Mouse (Mus musculus): ENCODE measurements at regions not wholly inside any gene's neighbourhood (a gene's known extent, or its start where the extent isn't known, plus 50 kb on each side); places are given as distances from the start of the nearest gene placed in this dataset.

- H3K27ac ChIP-seq (replicated peaks), result no peak overlapping the region
- H3K27me3 ChIP-seq (ENCODE audit: control insufficient read depth, insufficient read depth, low read length), result no peaks in the 10 kb centered on the region
- H3K4me1 ChIP-seq (replicated peaks; ENCODE audit: control insufficient read depth, insufficient read depth), result no peaks in the 10 kb centered on the region
- H3K9me3 ChIP-seq (ENCODE audit: control insufficient read depth, low read length), result no peaks in the 10 kb centered on the region
- WGBS, result 88% methylated on average over 1 of the region's 1 CpGs
- TF ChIP-seq EP300 (optimal IDR thresholded peaks at IDR 0.05) (no peak), CTCF (IDR thresholded peaks at IDR 0.05; ENCODE audit: low read depth) (no peak)
- no peak for DNase-seq (ENCODE audit: low spot score)
- H3K36me3 ChIP-seq (ENCODE audit: control insufficient read depth, insufficient read depth, low read length), result no peaks in the 10 kb centered on the region
- H3K4me2 ChIP-seq (replicated peaks; ENCODE audit: low read depth), result no peak overlapping the region
- no peak for ATAC-seq (ENCODE audit: low FRiP score, low TSS enrichment)
- H3K9ac ChIP-seq (ENCODE audit: low read length), result no peak overlapping the region
- H3K4me3 ChIP-seq (ENCODE audit: low read depth, low read length), result no peak overlapping the region
Observed at GRCm38 (mm10) chr4:5074754-5075153, 281.6 kb upstream of the Impad1 start.

- H3K4me3 ChIP-seq (ENCODE audit: low read depth, low read length), result no peak overlapping the region
- no peaks in the 10 kb centered on the region for H3K9me3 ChIP-seq (ENCODE audit: control insufficient read depth, low read length)
- H3K4me2 ChIP-seq (replicated peaks; ENCODE audit: low read depth), result no peak overlapping the region
- ATAC-seq (ENCODE audit: low FRiP score, low TSS enrichment) (no peak), DNase-seq (ENCODE audit: low spot score) (no peak)
- no peak for TF ChIP-seq CTCF (IDR thresholded peaks at IDR 0.05; ENCODE audit: low read depth)
- no peak for TF ChIP-seq EP300 (optimal IDR thresholded peaks at IDR 0.05)
- H3K4me1 ChIP-seq (replicated peaks; ENCODE audit: control insufficient read depth, insufficient read depth), result no peaks in the 10 kb centered on the region
- no peak overlapping the region for H3K27ac ChIP-seq (replicated peaks)
- H3K9ac ChIP-seq (ENCODE audit: low read length), result no peak overlapping the region
- no peaks in the 10 kb centered on the region for H3K27me3 ChIP-seq (ENCODE audit: control insufficient read depth, insufficient read depth, low read length)
- 85% methylated on average over 4 of the region's 4 CpGs for WGBS
- no peaks in the 10 kb centered on the region for H3K36me3 ChIP-seq (ENCODE audit: control insufficient read depth, insufficient read depth, low read length)
Observed at GRCm38 (mm10) chr4:5071243-5071642, 278.1 kb upstream of the Impad1 start.

DNA sequence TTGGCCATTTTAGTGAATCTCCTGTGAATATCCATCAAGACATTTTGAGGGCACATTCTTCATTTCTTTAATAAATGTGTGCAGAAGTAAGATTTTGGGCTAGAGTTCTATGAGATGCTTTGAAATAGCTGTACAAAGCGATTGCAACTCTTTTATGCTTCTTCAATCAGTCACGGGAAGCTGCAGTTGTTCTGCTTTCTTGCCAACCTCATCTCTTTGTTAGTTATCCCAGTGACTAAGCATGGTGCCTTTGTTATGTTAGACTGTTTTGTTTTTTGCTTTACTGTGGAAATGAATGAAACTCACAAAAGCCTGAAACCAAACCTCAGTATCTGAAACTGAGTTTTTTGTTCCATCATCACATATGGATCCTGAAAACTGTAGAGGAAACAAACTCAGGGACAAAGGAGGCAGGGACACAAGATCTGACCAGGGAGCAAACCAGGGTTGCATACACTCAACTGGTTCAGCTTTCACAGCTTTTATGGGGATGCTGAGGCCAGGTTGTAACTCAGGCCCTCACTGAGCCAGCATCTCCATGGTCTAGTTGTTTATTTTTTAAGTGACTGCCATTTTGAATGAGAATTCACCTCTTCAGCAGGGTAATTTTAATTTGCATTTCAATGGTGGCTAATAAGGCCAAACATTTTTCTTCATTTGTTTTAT lies 266.3 kb upstream of the Impad1 start:
- H3K9ac ChIP-seq (ENCODE audit: low read length), result no peak overlapping the region
- no peak overlapping the region for H3K27ac ChIP-seq (replicated peaks)
- DNase-seq (ENCODE audit: low spot score) (no peak), ATAC-seq (ENCODE audit: low FRiP score, low TSS enrichment) (no peak)
- WGBS, result 68% methylated on average over 2 of the region's 2 CpGs
- no peaks in the 10 kb centered on the region for H3K9me3 ChIP-seq (ENCODE audit: control insufficient read depth, low read length)
- H3K4me2 ChIP-seq (replicated peaks; ENCODE audit: low read depth), result no peak overlapping the region
- TF ChIP-seq EP300 (optimal IDR thresholded peaks at IDR 0.05), result no peak
- TF ChIP-seq CTCF (IDR thresholded peaks at IDR 0.05; ENCODE audit: low read depth), result no peak
- H3K4me1 ChIP-seq (replicated peaks; ENCODE audit: control insufficient read depth, insufficient read depth), result no peaks in the 10 kb centered on the region
- H3K27me3 ChIP-seq (ENCODE audit: control insufficient read depth, insufficient read depth, low read length), result no peaks in the 10 kb centered on the region
- H3K36me3 ChIP-seq (ENCODE audit: control insufficient read depth, insufficient read depth, low read length), result no peaks in the 10 kb centered on the region
- no peak overlapping the region for H3K4me3 ChIP-seq (ENCODE audit: low read depth, low read length)

- Histone ChIP-seq H3K27me3 (ENCODE audit: control insufficient read depth, insufficient read depth, low read length) (no peaks in the 10 kb centered on the region), H3K27ac (replicated peaks) (no peak overlapping the region), H3K4me3 (ENCODE audit: low read depth, low read length) (no peak overlapping the region), H3K4me1 (replicated peaks; ENCODE audit: control insufficient read depth, insufficient read depth) (no peaks in the 10 kb centered on the region), H3K36me3 (ENCODE audit: control insufficient read depth, insufficient read depth, low read length) (no peaks in the 10 kb centered on the region), H3K9ac (ENCODE audit: low read length) (no peak overlapping the region), H3K4me2 (replicated peaks; ENCODE audit: low read depth) (no peak overlapping the region), H3K9me3 (ENCODE audit: control insufficient read depth, low read length) (no peaks in the 10 kb centered on the region)
- DNase-seq (ENCODE audit: low spot score) (no peak), ATAC-seq (ENCODE audit: low FRiP score, low TSS enrichment) (no peak)
- no peak for TF ChIP-seq EP300 (optimal IDR thresholded peaks at IDR 0.05)
- no peak for TF ChIP-seq CTCF (IDR thresholded peaks at IDR 0.05; ENCODE audit: low read depth)
- WGBS, result 51% methylated on average over 2 of the region's 2 CpGs
Observed at GRCm38 (mm10) chr4:5029929-5030328, 236.8 kb upstream of the Impad1 start.

- H3K36me3 ChIP-seq (ENCODE audit: control insufficient read depth, insufficient read depth, low read length), result no peaks in the 10 kb centered on the region
- 0 out of 2 replicates have a peak, but pooled peaks have one; percentile 73 for ATAC-seq (ENCODE audit: low FRiP score, low TSS enrichment)
- 49% methylated on average over 4 of the region's 4 CpGs for WGBS
- no peaks in the 10 kb centered on the region for H3K4me1 ChIP-seq (replicated peaks; ENCODE audit: control insufficient read depth, insufficient read depth)
- no peak overlapping the region for H3K9ac ChIP-seq (ENCODE audit: low read length)
- H3K27me3 ChIP-seq (ENCODE audit: control insufficient read depth, insufficient read depth, low read length), result no peaks in the 10 kb centered on the region
- no peak overlapping the region for H3K4me2 ChIP-seq (replicated peaks; ENCODE audit: low read depth)
- no peak overlapping the region for H3K4me3 ChIP-seq (ENCODE audit: low read depth, low read length)
- peak; percentile 16 for DNase-seq (ENCODE audit: low spot score)
- no peak overlapping the region for H3K27ac ChIP-seq (replicated peaks)
- no peaks in the 10 kb centered on the region for H3K9me3 ChIP-seq (ENCODE audit: control insufficient read depth, low read length)
- TF ChIP-seq EP300 (optimal IDR thresholded peaks at IDR 0.05), result no peak
- TF ChIP-seq CTCF (IDR thresholded peaks at IDR 0.05; ENCODE audit: low read depth), result no peak
Observed at GRCm38 (mm10) chr4:4987491-4987890, 194.3 kb upstream of the Impad1 start.

DNA sequence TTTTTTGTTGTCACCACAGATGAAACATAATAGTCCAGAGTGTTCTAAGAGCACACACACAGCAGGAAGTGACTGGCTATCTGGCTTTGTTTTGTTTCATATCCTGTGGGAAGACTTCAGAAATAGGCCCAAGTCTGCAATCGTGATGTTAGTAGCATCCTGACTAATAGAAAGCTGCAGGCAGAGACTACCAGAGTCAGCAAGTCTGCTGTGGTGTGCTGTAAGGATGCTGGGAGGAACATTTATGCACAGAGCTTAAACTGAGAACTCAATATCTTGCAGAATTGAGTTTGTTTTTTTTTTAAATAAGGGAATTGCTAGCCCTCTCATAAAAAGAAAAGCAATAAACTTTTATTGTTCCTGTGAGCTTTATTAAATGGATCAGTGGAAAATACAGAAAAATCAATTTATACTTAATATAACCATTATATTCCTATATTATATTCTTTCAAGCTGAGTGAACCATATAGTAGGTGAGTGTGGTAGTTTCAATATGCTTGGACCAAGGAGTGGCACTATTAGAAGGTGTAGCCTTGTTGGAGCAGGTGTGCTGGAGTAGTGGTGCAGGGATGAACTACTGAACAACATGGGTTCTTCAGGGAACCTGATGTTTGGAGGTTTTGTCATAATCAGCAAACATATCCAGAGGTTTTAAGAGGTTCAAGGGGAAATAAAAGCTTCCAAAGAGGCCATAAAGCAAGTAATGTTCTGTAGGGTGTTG lies 190.5 kb upstream of the Impad1 start:
- Histone ChIP-seq H3K9me3 (ENCODE audit: control insufficient read depth, low read length) (no peaks in the 10 kb centered on the region), H3K4me2 (replicated peaks; ENCODE audit: low read depth) (no peak overlapping the region), H3K27ac (replicated peaks) (no peak overlapping the region), H3K9ac (ENCODE audit: low read length) (no peak overlapping the region), H3K4me3 (ENCODE audit: low read depth, low read length) (no peak overlapping the region), H3K27me3 (ENCODE audit: control insufficient read depth, insufficient read depth, low read length) (no peaks in the 10 kb centered on the region), H3K36me3 (ENCODE audit: control insufficient read depth, insufficient read depth, low read length) (no peaks in the 10 kb centered on the region), H3K4me1 (replicated peaks; ENCODE audit: control insufficient read depth, insufficient read depth) (no peaks in the 10 kb centered on the region)
- ATAC-seq (ENCODE audit: low FRiP score, low TSS enrichment) (no peak), DNase-seq (ENCODE audit: low spot score) (no peak)
- TF ChIP-seq CTCF (IDR thresholded peaks at IDR 0.05; ENCODE audit: low read depth) (no peak), EP300 (optimal IDR thresholded peaks at IDR 0.05) (no peak)
- 63% methylated on average over 1 of the region's 1 CpGs for WGBS

Data from stomach, postnatal 0 days (tissue).